Mouse (Mus musculus) hindbrain, embryonic 13.5 days (tissue): ENCODE data around the gene Smarcc2. TPM values are rescaled to one million over a fixed set of nuclear protein-coding genes. Genes with fewer than 3 reads are reported as not detected.
"Not testable (repeated sequence)": the region's sequence is repeated elsewhere in the genome, so short reads cannot be mapped to it uniquely, and the experiment has no call there.

Experiments used
- ATAC-seq: fragments of 200-750 bp; cut with Nextera tagmentation; 2 replicates; pipeline ENCODE4 v1.8.0; 2017; ENCODE audit warnings: moderate TSS enrichment; ENCODE audit not compliant: low FRiP score
- H3K27ac ChIP-seq: fragments of 300-500 bp; sonication (generic); 2 replicates; pipeline ENCODE4 v1.5.1; 2015; ENCODE audit warnings: inconsistent platforms, mild to moderate bottlenecking, moderate library complexity
- H3K27me3 ChIP-seq: fragments of 300-500 bp; sonication (generic); 2 replicates; pipeline ENCODE4 v1.6.1; 2015; ENCODE audit warnings: mild to moderate bottlenecking, inconsistent platforms
- H3K36me3 ChIP-seq: fragments of 300-500 bp; sonication (generic); 2 replicates; pipeline ENCODE4 v1.6.1; 2015; ENCODE audit warnings: mild to moderate bottlenecking, inconsistent platforms
- H3K4me1 ChIP-seq: fragments of 300-500 bp; sonication (generic); replicated peaks from 2 replicates; pipeline ENCODE4 v1.6.1; 2015; ENCODE audit warnings: inconsistent platforms
- H3K4me2 ChIP-seq: fragments of 300-500 bp; sonication (generic); 2 replicates; pipeline ENCODE4 v1.6.1; 2015; ENCODE audit warnings: inconsistent platforms, mild to moderate bottlenecking, moderate library complexity
- H3K4me3 ChIP-seq: fragments of 300-500 bp; sonication (generic); 2 replicates; pipeline ENCODE4 v1.5.1; 2015; ENCODE audit warnings: mild to moderate bottlenecking, inconsistent platforms
- H3K9ac ChIP-seq: fragments of 300-500 bp; sonication (generic); 2 replicates; pipeline ENCODE4 v1.6.1; 2015; ENCODE audit warnings: mild to moderate bottlenecking, inconsistent platforms
- H3K9me3 ChIP-seq: fragments of 300-500 bp; sonication (generic); 2 replicates; pipeline ENCODE4 v1.6.1; 2016; ENCODE audit warnings: inconsistent platforms
- WGBS: fragments of 180-500 bp; shearing (Covaris S2); methylation state at CpG from one replicate; pipeline ENCODE4 v1.1.7; 2015; 5-methylcytosine and 5-hydroxymethylcytosine counted together
- polyA plus RNA-seq: library from polyadenylated mRNA; unstranded; fragments of >200 nt; fragmentation: Nextera tagmentation; extraction: Ambion mirVana; gene quantifications from 2 replicates; pipeline ENCODE4 v1.2.1, GENCODE M21; 2015

Smarcc2 gene
- polyA plus RNA-seq, 1 experiment from 2014 or later, result 195 TPM

- no peak overlapping the region for H3K4me3 ChIP-seq
- WGBS, result 45% methylated on average over 6 of the region's 6 CpGs
Observed at GRCm38 (mm10) chr10:128496509-128497077, 37.5 kb downstream of the Smarcc2 start.

GRCm38 (mm10) chr10:128497134-128497737, 38.2 kb downstream of the Smarcc2 start:
- Histone ChIP-seq H3K9me3 (no peaks in the 10 kb centered on the region), H3K9ac (peak overlapping the region; percentile 66; the same call in 1 of the 2 replicates), H3K4me3 (peak overlapping the region; percentile 5; the same call in 1 of the 2 replicates), H3K36me3 (no peaks in the 10 kb centered on the region), H3K4me1 (peaks cover 44% of the 10 kb centered on the region), H3K27ac (no peak overlapping the region), H3K4me2 (peak overlapping the region; percentile 63; the same call in 1 of the 2 replicates), H3K27me3 (no peaks in the 10 kb centered on the region)
- no peak for ATAC-seq
- WGBS, result 48% methylated on average over 6 of the region's 6 CpGs

More at GRCm38 (mm10) chr10:128496509-128497077, 37.5 kb downstream of the Smarcc2 start:
- no peak for ATAC-seq
- H3K4me1 ChIP-seq, result peaks cover 50% of the 10 kb centered on the region
- H3K27me3 ChIP-seq, result no peaks in the 10 kb centered on the region
- peaks cover 4% of the 10 kb centered on the region for H3K36me3 ChIP-seq
- no peaks in the 10 kb centered on the region for H3K9me3 ChIP-seq
- no peak overlapping the region for H3K27ac ChIP-seq
- peak overlapping the region; percentile 66; the same call in 1 of the 2 replicates for H3K9ac ChIP-seq
- H3K4me2 ChIP-seq, result no peak overlapping the region

GRCm38 (mm10) chr10:128498590-128498989, 39.5 kb downstream of the Smarcc2 start, which contains the start of gene Myl6b:
Gene Myl6b (minus strand): TSS chr10:128498685.
- peak within 1 kb of the TSS; percentile 75 for H3K27ac ChIP-seq
- H3K4me1 ChIP-seq, result peaks cover 40% of the 10 kb centered on the region
- H3K4me3 ChIP-seq, result peak within 1 kb of the TSS; percentile 65
- H3K9me3 ChIP-seq, result no peaks in the 10 kb centered on the region
- 0% methylated on average over 27 of the region's 27 CpGs for WGBS
- peak; percentile 70 for ATAC-seq
- no peaks in the 10 kb centered on the region for H3K27me3 ChIP-seq
- peak within 1 kb of the TSS; percentile 63 for H3K4me2 ChIP-seq
- H3K9ac ChIP-seq, result peak within 1 kb of the TSS; percentile 66
- H3K36me3 ChIP-seq, result no peaks in the 10 kb centered on the region

GRCm38 (mm10) chr10:128499116-128499671, 40.1 kb downstream of the Smarcc2 start:
- peaks cover 42% of the 10 kb centered on the region for H3K4me1 ChIP-seq
- peak overlapping the region; percentile 65 for H3K4me3 ChIP-seq
- H3K9ac ChIP-seq, result peak overlapping the region; percentile 66
- no peaks in the 10 kb centered on the region for H3K27me3 ChIP-seq
- peak overlapping the region; percentile 63 for H3K4me2 ChIP-seq
- 2% methylated on average over 21 of the region's 21 CpGs for WGBS
- no peaks in the 10 kb centered on the region for H3K36me3 ChIP-seq
- peak; percentile 30 for ATAC-seq
- no peaks in the 10 kb centered on the region for H3K9me3 ChIP-seq
- peak overlapping the region; percentile 75 for H3K27ac ChIP-seq

GRCm38 (mm10) chr10:128502341-128502740, 43.3 kb downstream of the Smarcc2 start:
- no peak overlapping the region for H3K4me2 ChIP-seq
- H3K4me1 ChIP-seq, result peaks cover 23% of the 10 kb centered on the region
- no peaks in the 10 kb centered on the region for H3K9me3 ChIP-seq
- H3K36me3 ChIP-seq, result no peaks in the 10 kb centered on the region; the same call in 1 of the 2 replicates
- WGBS, result 86% methylated on average over 5 of the region's 5 CpGs
- no peak overlapping the region for H3K27ac ChIP-seq
- H3K4me3 ChIP-seq, result no peak overlapping the region
- no peak overlapping the region for H3K9ac ChIP-seq
- no peak for ATAC-seq
- no peaks in the 10 kb centered on the region for H3K27me3 ChIP-seq

GRCm38 (mm10) chr10:128503532-128503931, 44.5 kb downstream of the Smarcc2 start:
- 78% methylated on average over 8 of the region's 8 CpGs for WGBS
- H3K9ac ChIP-seq, result no peak overlapping the region
- H3K27me3 ChIP-seq, result no peaks in the 10 kb centered on the region
- no peak overlapping the region for H3K4me3 ChIP-seq
- no peaks in the 10 kb centered on the region for H3K9me3 ChIP-seq
- H3K4me1 ChIP-seq, result peaks cover 12% of the 10 kb centered on the region
- no peaks in the 10 kb centered on the region; the same call in 1 of the 2 replicates for H3K36me3 ChIP-seq
- no peak for ATAC-seq
- H3K4me2 ChIP-seq, result no peak overlapping the region
- H3K27ac ChIP-seq, result no peak overlapping the region

GRCm38 (mm10) chr10:128504012-128504411, 45.0 kb downstream of the Smarcc2 start:
- H3K4me2 ChIP-seq, result no peak overlapping the region
- H3K9ac ChIP-seq, result no peak overlapping the region
- H3K9me3 ChIP-seq, result no peaks in the 10 kb centered on the region
- no peak overlapping the region for H3K4me3 ChIP-seq
- H3K27me3 ChIP-seq, result no peaks in the 10 kb centered on the region
- WGBS, result 91% methylated on average over 3 of the region's 3 CpGs
- no peak overlapping the region for H3K27ac ChIP-seq
- peaks cover 12% of the 10 kb centered on the region for H3K4me1 ChIP-seq
- H3K36me3 ChIP-seq, result peaks cover under 1% of the 10 kb centered on the region
- ATAC-seq, result no peak

GRCm38 (mm10) chr10:128504641-128505370, 45.8 kb downstream of the Smarcc2 start:
- H3K9me3 ChIP-seq, result no peaks in the 10 kb centered on the region
- H3K4me3 ChIP-seq, result no peak overlapping the region
- H3K27me3 ChIP-seq, result no peaks in the 10 kb centered on the region
- WGBS, result 79% methylated on average over 9 of the region's 9 CpGs
- H3K27ac ChIP-seq, result no peak overlapping the region
- 0 out of 2 replicates have a peak overlapping the region, but pooled peaks have one; percentile 36 for H3K9ac ChIP-seq
- peaks cover 4% of the 10 kb centered on the region; the same call in 1 of the 2 replicates for H3K4me1 ChIP-seq
- ATAC-seq, result no peak
- peaks cover 9% of the 10 kb centered on the region for H3K36me3 ChIP-seq
- no peak overlapping the region for H3K4me2 ChIP-seq

GRCm38 (mm10) chr10:128505371-128505667, 46.3 kb downstream of the Smarcc2 start:
- H3K27ac ChIP-seq, H3K4me2 ChIP-seq, H3K4me3 ChIP-seq, H3K4me1 ChIP-seq, ATAC-seq, H3K9me3 ChIP-seq, H3K27me3 ChIP-seq, H3K9ac ChIP-seq: not testable (repeated sequence)
- H3K36me3 ChIP-seq, result peaks cover 14% of the 10 kb centered on the region
- WGBS, result 86% methylated on average over 5 of the region's 5 CpGs

GRCm38 (mm10) chr10:128505974-128506373, 46.9 kb downstream of the Smarcc2 start:
- no peak overlapping the region for H3K9ac ChIP-seq
- no peaks in the 10 kb centered on the region for H3K27me3 ChIP-seq
- H3K27ac ChIP-seq, result no peak overlapping the region
- no peak for ATAC-seq
- H3K4me1 ChIP-seq, result peaks cover 4% of the 10 kb centered on the region; the same call in 1 of the 2 replicates
- H3K4me3 ChIP-seq, result no peak overlapping the region
- peaks cover 16% of the 10 kb centered on the region for H3K36me3 ChIP-seq
- no peaks in the 10 kb centered on the region for H3K9me3 ChIP-seq
- WGBS, result 94% methylated on average over 14 of the region's 14 CpGs
- H3K4me2 ChIP-seq, result no peak overlapping the region

GRCm38 (mm10) chr10:128508260-128508659, 49.2 kb downstream of the Smarcc2 start:
- no peaks in the 10 kb centered on the region for H3K9me3 ChIP-seq
- peaks cover 30% of the 10 kb centered on the region for H3K36me3 ChIP-seq
- H3K4me2 ChIP-seq, result no peak overlapping the region
- no peak overlapping the region for H3K9ac ChIP-seq
- no peak overlapping the region for H3K4me3 ChIP-seq
- no peaks in the 10 kb centered on the region for H3K27me3 ChIP-seq
- H3K4me1 ChIP-seq, result peaks cover 4% of the 10 kb centered on the region; the same call in 1 of the 2 replicates
- H3K27ac ChIP-seq, result no peak overlapping the region
- ATAC-seq, result no peak
- WGBS, result 81% methylated on average over 9 of the region's 9 CpGs

GRCm38 (mm10) chr10:128509203-128509602, 50.2 kb downstream of the Smarcc2 start:
- H3K9me3 ChIP-seq, result no peaks in the 10 kb centered on the region
- no peak overlapping the region for H3K9ac ChIP-seq
- H3K4me3 ChIP-seq, result no peak overlapping the region
- no peak overlapping the region for H3K27ac ChIP-seq
- H3K4me1 ChIP-seq, result no peaks in the 10 kb centered on the region
- 87% methylated on average over 9 of the region's 9 CpGs for WGBS
- no peaks in the 10 kb centered on the region for H3K27me3 ChIP-seq
- H3K36me3 ChIP-seq, result peaks cover 39% of the 10 kb centered on the region
- H3K4me2 ChIP-seq, result no peak overlapping the region
- no peak for ATAC-seq
